Mouse (Mus musculus) spleen, postnatal 4 days (tissue): ENCODE measurements around the gene Lgals1.
"Not testable (repeated sequence)": the region's sequence is repeated elsewhere in the genome, so short reads cannot be mapped to it uniquely, and the experiment has no call there.

Experiments used
- DNase-seq, 2 experiments: peaks; one replicate each; pipeline ENCODE4 v3.0.0; 2022; ENCODE audit warnings: low spot score in 2 of 2

Lgals1 gene

GRCm38 (mm10) chr15:78926021-78926919, at the start of gene Lgals1:
Gene Lgals1, plus strand, starts transcription at chr15:78926725.
- peak; percentile 77 to 83 for DNase-seq

GRCm38 (mm10) chr15:78876991-78877809, 49.3 kb upstream of the Lgals1 start, which contains the start of gene Gga1:
Gene Gga1, plus strand, starts transcription at chr15:78877190.
- DNase-seq: peak; percentile 85 to 94

- DNase-seq: no peak
Observed at GRCm38 (mm10) chr15:78877810-78878390, 48.6 kb upstream of the Lgals1 start.

- not testable (repeated sequence) for DNase-seq
Observed at GRCm38 (mm10) chr15:78878792-78879516, 47.6 kb upstream of the Lgals1 start.

GRCm38 (mm10) chr15:78880432-78880831, 46.1 kb upstream of the Lgals1 start:
- DNase-seq: no peak

GRCm38 (mm10) chr15:78881828-78882227, 44.7 kb upstream of the Lgals1 start:
- DNase-seq: no peak

DNA sequence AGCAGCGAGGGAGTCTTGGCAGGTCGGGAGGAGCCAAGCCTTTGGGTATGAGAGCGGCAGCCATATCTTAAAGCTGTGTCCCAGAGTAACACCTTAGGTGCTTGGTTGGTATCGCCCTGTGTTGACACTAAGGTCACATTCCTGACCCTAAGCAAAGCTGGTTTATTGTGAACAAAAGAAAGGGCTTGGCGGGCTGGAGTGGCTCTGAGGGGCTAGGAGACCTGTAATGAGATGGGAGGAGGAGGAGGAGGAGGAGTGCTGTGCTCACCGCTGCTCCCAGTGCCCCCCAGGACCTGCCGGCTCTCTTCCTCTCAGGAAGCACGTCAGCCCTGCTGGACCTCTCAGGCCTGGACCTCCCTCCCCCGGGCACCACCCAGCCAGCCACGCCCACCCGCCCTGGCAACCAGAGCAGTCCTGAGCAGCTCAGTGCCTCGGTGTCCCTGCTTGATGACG, 37.1 kb upstream of the Lgals1 start:
- no peak for DNase-seq

GRCm38 (mm10) chr15:78892440-78892839, 34.1 kb upstream of the Lgals1 start:
- no peak for DNase-seq

GRCm38 (mm10) chr15:78894726-78895125, 31.8 kb upstream of the Lgals1 start:
- peak in 1 of 2 experiments; percentile 42 for DNase-seq

GRCm38 (mm10) chr15:78895741-78896140, 30.8 kb upstream of the Lgals1 start:
- DNase-seq: no peak

DNA sequence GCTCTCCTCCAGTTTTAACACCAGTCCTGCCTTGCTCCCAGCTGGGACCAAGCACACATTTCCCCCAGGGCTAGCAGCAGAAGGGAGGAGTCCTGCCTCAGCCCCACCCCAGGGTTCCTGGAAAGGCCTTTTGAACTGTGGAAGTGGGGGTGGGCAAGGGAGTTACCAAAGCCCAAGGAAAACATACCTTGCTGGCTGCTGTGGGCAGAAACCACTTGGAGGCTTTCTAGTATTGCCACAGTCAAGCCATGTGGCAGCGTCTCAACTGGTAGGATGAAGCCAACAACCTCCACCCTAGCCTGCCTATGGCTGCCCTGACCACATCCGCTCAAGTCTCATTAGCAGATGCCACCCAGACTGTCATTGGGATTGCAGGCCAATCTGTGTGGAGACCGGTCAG, 30.4 kb upstream of the Lgals1 start:
- DNase-seq: no peak

GRCm38 (mm10) chr15:78897488-78897887, 29.0 kb upstream of the Lgals1 start:
- DNase-seq: peak in 1 of 2 experiments; percentile 50

- peak in 1 of 2 experiments; percentile 34 for DNase-seq
Observed at GRCm38 (mm10) chr15:78898507-78899001, 28.0 kb upstream of the Lgals1 start.

GRCm38 (mm10) chr15:78899409-78899739, 27.2 kb upstream of the Lgals1 start, which contains the start of gene Gm49510:
Gene Gm49510, plus strand, starts transcription at chr15:78899667.
- DNase-seq: no peak

DNA sequence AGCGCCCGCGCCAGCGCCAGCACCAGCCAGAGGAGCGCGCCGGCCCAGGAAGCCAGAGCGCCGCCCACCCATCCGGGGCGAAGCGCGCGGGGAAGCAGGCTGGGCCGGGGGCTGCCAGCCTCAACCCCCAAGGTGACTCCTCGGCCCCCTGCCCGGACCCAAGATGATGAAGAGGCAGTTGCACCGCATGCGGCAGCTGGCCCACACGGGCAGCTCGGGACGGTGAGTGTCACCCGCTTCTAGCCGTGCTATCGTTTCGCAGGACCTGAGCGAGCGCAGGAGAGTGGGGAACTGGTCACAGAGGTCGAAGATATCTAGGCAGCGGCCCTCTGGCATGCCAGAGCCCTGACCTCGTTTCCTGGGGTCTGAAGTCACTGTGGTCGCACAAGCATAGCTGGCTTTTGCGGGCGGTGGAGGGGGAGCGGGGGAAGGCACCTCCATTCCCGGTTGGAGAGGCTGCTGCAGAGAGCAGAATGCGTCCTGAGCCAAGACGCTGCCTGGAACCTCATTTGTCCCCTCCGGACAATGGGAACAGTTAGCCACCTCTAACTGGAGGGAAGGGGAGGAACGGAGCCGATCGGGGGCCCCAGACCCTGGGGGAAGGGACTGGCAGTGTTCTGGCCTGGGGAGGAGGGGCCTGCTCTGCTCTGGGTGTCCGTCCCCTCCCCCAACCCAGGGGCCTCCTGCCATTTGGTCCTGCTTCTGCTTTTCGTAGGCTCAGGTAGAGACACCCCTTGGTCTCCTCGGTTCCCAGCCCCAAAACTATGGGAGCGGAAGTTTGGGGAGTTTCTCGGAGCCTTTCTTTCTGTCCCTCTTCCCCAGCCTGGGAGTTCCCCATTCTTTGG, 26.6 kb upstream of the Lgals1 start, which contains the start of gene Sh3bp1:
TSS of gene Sh3bp1 (plus strand) at position 29 of the 845 bp plus-strand sequence.
- DNase-seq: peak; percentile 74 to 88

- peak in 1 of 2 experiments; percentile 72 for DNase-seq
Observed at GRCm38 (mm10) chr15:78900585-78901421, 25.7 kb upstream of the Lgals1 start.

DNA sequence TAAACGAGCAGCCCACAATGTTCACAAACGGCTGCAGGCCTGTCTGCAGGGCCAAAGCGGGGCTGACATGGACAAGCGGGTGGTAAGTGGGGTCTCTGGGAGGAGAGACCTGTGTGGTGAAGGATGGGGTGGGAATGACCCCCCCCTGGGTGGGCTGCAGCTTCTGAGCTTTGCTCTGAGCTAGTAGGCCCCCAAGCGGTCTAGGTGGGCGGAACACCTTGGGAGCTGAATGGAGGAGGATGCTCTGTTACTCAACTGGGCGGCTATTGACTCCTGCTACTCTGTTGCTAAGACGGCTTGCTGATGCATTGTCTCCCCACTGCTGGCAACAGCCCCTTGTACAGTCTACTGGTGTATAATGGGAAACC, 25.1 kb upstream of the Lgals1 start:
- DNase-seq: no peak

DNA sequence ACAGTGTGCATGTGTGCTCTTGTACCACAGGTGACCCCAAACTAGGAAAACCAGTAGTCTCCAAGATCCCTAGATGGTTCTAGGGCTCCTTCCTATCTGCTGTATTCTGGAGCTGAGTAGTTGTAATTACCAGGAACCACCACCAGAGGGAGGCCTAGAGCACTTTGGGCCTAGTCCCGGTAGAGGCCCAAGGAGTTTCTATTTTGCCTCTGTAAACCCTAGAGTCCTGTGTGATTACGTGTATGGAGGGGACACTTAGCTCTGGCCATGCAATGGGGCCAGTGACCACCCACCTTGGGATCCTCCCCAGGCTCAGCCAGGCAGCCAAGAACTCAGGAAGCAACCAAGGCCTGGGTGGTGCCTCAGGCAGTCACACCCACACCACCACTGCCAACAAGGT, 23.3 kb upstream of the Lgals1 start:
- peak; percentile 84 to 97 for DNase-seq

DNA sequence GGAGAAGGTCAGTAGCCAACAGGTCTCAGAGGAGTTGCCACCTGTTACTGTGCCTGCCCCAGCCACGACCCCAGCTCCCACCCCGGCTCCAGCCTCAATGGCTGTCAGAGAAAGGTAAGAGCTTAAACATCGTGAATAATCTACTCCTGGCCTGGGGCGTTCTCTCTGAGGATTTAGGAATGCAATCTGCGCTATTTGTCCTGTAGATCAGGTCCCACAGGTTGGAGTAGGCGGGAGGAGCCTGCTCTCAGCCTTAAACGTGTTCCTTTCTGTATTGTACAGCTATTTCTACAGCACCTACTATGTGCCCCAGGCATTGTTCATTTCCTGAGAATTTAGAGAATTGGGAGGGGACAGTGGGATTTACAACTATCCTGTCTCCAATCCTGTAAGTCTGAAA, 18.1 kb upstream of the Lgals1 start:
- DNase-seq: no peak
